Mouse (Mus musculus) stomach, postnatal 0 days (tissue): Measurements from ENCODE around the gene Gse1.

ENCODE experiments used
- CTCF ChIP-seq: IDR thresholded peaks from 2 replicates; pipeline ENCODE4 v1.5.1; 2016; ENCODE audit warnings: antibody characterized with exemption, low read depth, mild to moderate bottlenecking, moderate library complexity
- EP300 ChIP-seq: optimal IDR thresholded peaks from 2 replicates; pipeline ENCODE3; 2016; ENCODE audit warnings: antibody characterized with exemption

- TF ChIP-seq CTCF (no peak), EP300 (no peak)
Measured at GRCm38 (mm10) chr8:120515214-120515613, 287.0 kb downstream of the Gse1 start.
